Mouse (Mus musculus): ENCODE data around the gene Ubr7. TPM values are rescaled to one million over a fixed set of nuclear protein-coding genes. Genes with fewer than 3 reads are reported as not detected.

The Ubr7 gene
- polyA plus RNA-seq, 1 experiment from 2014 or later, result 35.4 TPM

GRCm38 (mm10) chr12:102743036-102743588 is 14.7 kb upstream of the Ubr7 start:
- no peak for DNase-seq (ENCODE audit: low spot score)

- peak; percentile 92 for DNase-seq (ENCODE audit: low spot score)
These were observed 13.9 kb upstream of the Ubr7 start, which contains the start of the genes Moap1 and Tmem251 for GRCm38 (mm10) chr12:102743589-102744574. Gene Moap1 (minus strand): TSS chr12:102743661. Gene Tmem251 (plus strand): TSS chr12:102743762.

GRCm38 (mm10) chr12:102744839-102745238 is 12.9 kb upstream of the Ubr7 start:
- peak; percentile 53 for DNase-seq (ENCODE audit: low spot score)

GRCm38 (mm10) chr12:102748256-102748655 is 9.5 kb upstream of the Ubr7 start:
- DNase-seq (ENCODE audit: low spot score), result no peak

- DNase-seq (ENCODE audit: low spot score), result peak; percentile 30
These were observed 1.5 kb upstream of the Ubr7 start for GRCm38 (mm10) chr12:102756304-102756703.

GRCm38 (mm10) chr12:102757055-102757688 is 595 bp upstream of the Ubr7 start:
- no peak for DNase-seq (ENCODE audit: low spot score)

GRCm38 (mm10) chr12:102758403-102758756 is 613 bp downstream of the Ubr7 start, which contains the start of gene Gm20604:
Gene Gm20604 (minus strand): TSS chr12:102758672.
- peak; percentile 32 for DNase-seq (ENCODE audit: low spot score)

- DNase-seq (ENCODE audit: low spot score), result no peak
These were observed 1.2 kb downstream of the Ubr7 start for GRCm38 (mm10) chr12:102758936-102759335.

GRCm38 (mm10) chr12:102761668-102762067 is 3.9 kb downstream of the Ubr7 start:
- no peak for DNase-seq (ENCODE audit: low spot score)

- no peak for DNase-seq (ENCODE audit: low spot score)
These were observed 5.9 kb downstream of the Ubr7 start for GRCm38 (mm10) chr12:102763696-102764095.

GRCm38 (mm10) chr12:102769000-102769399 is 11.2 kb downstream of the Ubr7 start:
- DNase-seq (ENCODE audit: low spot score), result no peak

- DNase-seq (ENCODE audit: low spot score), result no peak
These were observed 13.8 kb downstream of the Ubr7 start for GRCm38 (mm10) chr12:102771601-102772000.

- no peak for DNase-seq (ENCODE audit: low spot score)
These were observed 14.9 kb downstream of the Ubr7 start for GRCm38 (mm10) chr12:102772676-102773075.

- DNase-seq (ENCODE audit: low spot score), result no peak
These were observed 18.3 kb downstream of the Ubr7 start for GRCm38 (mm10) chr12:102776035-102776434.

- no peak for DNase-seq (ENCODE audit: low spot score)
These were observed 20.4 kb downstream of the Ubr7 start for GRCm38 (mm10) chr12:102778151-102778550.

- peak; percentile 43 for DNase-seq (ENCODE audit: low spot score)
These were observed 21.7 kb downstream of the Ubr7 start for GRCm38 (mm10) chr12:102779452-102779851.

GRCm38 (mm10) chr12:102782841-102783240 is 25.1 kb downstream of the Ubr7 start:
- peak; percentile 75 for DNase-seq (ENCODE audit: low spot score)

GRCm38 (mm10) chr12:102784899-102785592 is 27.3 kb downstream of the Ubr7 start:
- no peak for DNase-seq (ENCODE audit: low spot score)

- DNase-seq (ENCODE audit: low spot score), result no peak
These were observed 27.8 kb downstream of the Ubr7 start for GRCm38 (mm10) chr12:102785593-102785985.

- peak; percentile 74 for DNase-seq (ENCODE audit: low spot score)
These were observed 30.2 kb downstream of the Ubr7 start for GRCm38 (mm10) chr12:102787927-102788326.

GRCm38 (mm10) chr12:102799528-102799927 is 41.8 kb downstream of the Ubr7 start:
- DNase-seq (ENCODE audit: low spot score), result peak; percentile 36
